Mouse (Mus musculus): ENCODE results near the gene Ryr3. TPM values are rescaled to one million over a fixed set of nuclear protein-coding genes. Genes with fewer than 3 reads are reported as not detected.

Gene Ryr3
- total RNA-seq, 1 experiment = 5.4 TPM

DNA sequence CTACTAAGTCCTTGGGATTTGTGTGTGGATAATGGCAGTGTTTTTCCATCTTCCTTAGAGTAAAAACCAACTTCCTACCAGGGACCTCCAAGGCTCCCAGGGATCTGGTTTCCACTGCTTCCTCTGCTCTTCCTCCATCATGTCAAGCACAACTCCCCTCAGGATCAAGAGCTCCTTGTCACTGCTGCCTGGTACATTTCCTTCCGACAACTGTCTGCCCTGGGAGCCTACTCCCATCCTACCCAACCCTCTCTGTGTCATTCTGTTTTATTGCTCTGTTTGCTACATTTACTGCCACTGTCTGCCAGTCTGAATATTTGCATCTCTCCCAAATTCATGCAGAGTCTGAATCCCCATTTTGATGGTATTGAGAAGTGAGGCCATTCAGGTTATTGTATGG is 97.8 kb downstream of the Ryr3 start:
- H3K9me3 ChIP-seq (ENCODE audit: control insufficient read depth, insufficient read depth, low read depth, low read length) = no peaks in the 10 kb centered on the region
- H3K4me1 ChIP-seq (ENCODE audit: control insufficient read depth in 2 of 2, insufficient read depth in 2 of 2, low read length in 2 of 2, poor library complexity in 1 of 2) = no peaks in the 10 kb centered on the region
- no peak overlapping the region for H3K27ac ChIP-seq (ENCODE audit: insufficient read depth, low read depth, low read length, poor library complexity, severe bottlenecking)
- no peaks in the 10 kb centered on the region for H3K36me3 ChIP-seq (ENCODE audit: control insufficient read depth, insufficient read depth, low read length, poor library complexity, severe bottlenecking)
- in situ Hi-C loops (cut with MboI; ENCODE audit: low sequenced_read_pairs in 2 of 2, unreplicated experiment in 2 of 2) = no loop called here
- no peak for TF ChIP-seq CHD2 (IDR thresholded peaks at IDR 0.05; ENCODE audit: low read depth, low read length)
- TF ChIP-seq HCFC1 (IDR thresholded peaks at IDR 0.05; ENCODE audit: borderline replicate concordance, insufficient read depth, low read length) = no peak
- TF ChIP-seq ZNF384 (IDR thresholded peaks at IDR 0.05; ENCODE audit: low read depth, low read length) = no peak
- TF ChIP-seq ZC3H11A (IDR thresholded peaks at IDR 0.05; ENCODE audit: borderline replicate concordance, low read depth, low read length) = no peak
- TF ChIP-seq MAFK (IDR thresholded peaks at IDR 0.05; ENCODE audit: insufficient read depth, low read depth, low read length) = no peak
- DNase-seq (ENCODE audit: low read depth, low spot score) = no peak
- no peak overlapping the region for H3K9ac ChIP-seq (ENCODE audit: insufficient read depth, low read depth, low read length, poor library complexity, severe bottlenecking)
- H3K4me3 ChIP-seq (ENCODE audit: insufficient read depth in 1 of 2, low read depth in 1 of 2, low read length in 2 of 2, poor library complexity in 1 of 2, severe bottlenecking in 1 of 2) = no peak overlapping the region

DNA sequence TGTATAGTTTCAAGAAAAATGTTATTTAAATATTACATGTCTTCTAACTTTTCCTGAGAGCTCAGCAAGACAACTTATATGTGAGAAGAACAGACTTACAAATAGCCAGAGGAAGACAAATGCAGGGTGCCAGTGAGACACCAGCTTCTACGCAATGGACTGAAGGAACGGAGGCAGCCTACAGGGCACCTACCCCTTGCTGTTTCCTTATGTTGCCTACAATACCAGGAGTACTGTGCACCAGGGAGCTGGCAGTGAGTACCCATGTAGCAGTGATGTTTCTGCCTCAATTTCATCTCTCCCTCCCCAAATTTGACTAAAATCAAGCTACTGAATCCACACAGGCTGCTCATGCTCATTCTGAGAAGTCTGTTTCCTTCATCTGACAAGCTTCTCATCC is 100.1 kb downstream of the Ryr3 start:
- DNase-seq (ENCODE audit: low read depth, low spot score) = no peak
- H3K9ac ChIP-seq (ENCODE audit: insufficient read depth, low read depth, low read length, poor library complexity, severe bottlenecking) = no peak overlapping the region
- no peak overlapping the region for H3K4me3 ChIP-seq (ENCODE audit: insufficient read depth in 1 of 2, low read depth in 1 of 2, low read length in 2 of 2, poor library complexity in 1 of 2, severe bottlenecking in 1 of 2)
- TF ChIP-seq CHD2 (IDR thresholded peaks at IDR 0.05; ENCODE audit: low read depth, low read length) (no peak), ZC3H11A (IDR thresholded peaks at IDR 0.05; ENCODE audit: borderline replicate concordance, low read depth, low read length) (no peak), ZNF384 (IDR thresholded peaks at IDR 0.05; ENCODE audit: low read depth, low read length) (no peak), MAFK (IDR thresholded peaks at IDR 0.05; ENCODE audit: insufficient read depth, low read depth, low read length) (no peak), HCFC1 (IDR thresholded peaks at IDR 0.05; ENCODE audit: borderline replicate concordance, insufficient read depth, low read length) (no peak)
- H3K4me1 ChIP-seq (ENCODE audit: control insufficient read depth in 2 of 2, insufficient read depth in 2 of 2, low read length in 2 of 2, poor library complexity in 1 of 2) = no peaks in the 10 kb centered on the region
- in situ Hi-C loops (cut with MboI; ENCODE audit: low sequenced_read_pairs in 2 of 2, unreplicated experiment in 2 of 2) = no loop called here
- no peak overlapping the region for H3K27ac ChIP-seq (ENCODE audit: insufficient read depth, low read depth, low read length, poor library complexity, severe bottlenecking)
- no peaks in the 10 kb centered on the region for H3K36me3 ChIP-seq (ENCODE audit: control insufficient read depth, insufficient read depth, low read length, poor library complexity, severe bottlenecking)
- H3K9me3 ChIP-seq (ENCODE audit: control insufficient read depth, insufficient read depth, low read depth, low read length) = no peaks in the 10 kb centered on the region

DNA sequence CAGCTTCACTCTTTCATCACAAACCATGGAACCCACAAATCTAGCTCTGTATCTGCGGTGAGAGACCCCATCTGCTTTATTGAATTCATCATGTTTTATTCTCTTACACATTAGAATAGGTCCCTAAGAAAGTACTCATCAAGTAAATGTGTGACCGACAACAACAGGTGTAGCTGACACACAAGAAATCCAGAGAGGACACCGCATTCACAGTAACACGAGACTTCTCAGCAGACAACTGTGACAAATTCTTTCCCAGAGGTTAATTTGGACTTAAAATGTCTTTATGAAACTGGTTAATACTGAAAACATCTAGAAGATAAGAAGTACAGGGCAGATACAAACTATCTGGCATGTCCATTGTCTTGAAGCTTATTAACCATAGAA is 101.0 kb downstream of the Ryr3 start:
- Histone ChIP-seq H3K9me3 (ENCODE audit: control insufficient read depth, insufficient read depth, low read depth, low read length) (no peaks in the 10 kb centered on the region), H3K36me3 (ENCODE audit: control insufficient read depth, insufficient read depth, low read length, poor library complexity, severe bottlenecking) (no peaks in the 10 kb centered on the region; the same call in 1 of the 2 replicates), H3K27ac (ENCODE audit: insufficient read depth, low read depth, low read length, poor library complexity, severe bottlenecking) (no peak overlapping the region), H3K9ac (ENCODE audit: insufficient read depth, low read depth, low read length, poor library complexity, severe bottlenecking) (no peak overlapping the region), H3K4me3 (ENCODE audit: insufficient read depth in 1 of 2, low read depth in 1 of 2, low read length in 2 of 2, poor library complexity in 1 of 2, severe bottlenecking in 1 of 2) (no peak overlapping the region), H3K4me1 (ENCODE audit: control insufficient read depth in 2 of 2, insufficient read depth in 2 of 2, low read length in 2 of 2, poor library complexity in 1 of 2) (no peaks in the 10 kb centered on the region)
- no peak for DNase-seq (ENCODE audit: low read depth, low spot score)
- in situ Hi-C loops (cut with MboI; ENCODE audit: low sequenced_read_pairs in 2 of 2, unreplicated experiment in 2 of 2) = no loop called here
- TF ChIP-seq ZC3H11A (IDR thresholded peaks at IDR 0.05; ENCODE audit: borderline replicate concordance, low read depth, low read length) (no peak), MAFK (IDR thresholded peaks at IDR 0.05; ENCODE audit: insufficient read depth, low read depth, low read length) (no peak), HCFC1 (IDR thresholded peaks at IDR 0.05; ENCODE audit: borderline replicate concordance, insufficient read depth, low read length) (no peak), ZNF384 (IDR thresholded peaks at IDR 0.05; ENCODE audit: low read depth, low read length) (no peak), CHD2 (IDR thresholded peaks at IDR 0.05; ENCODE audit: low read depth, low read length) (no peak)

DNA sequence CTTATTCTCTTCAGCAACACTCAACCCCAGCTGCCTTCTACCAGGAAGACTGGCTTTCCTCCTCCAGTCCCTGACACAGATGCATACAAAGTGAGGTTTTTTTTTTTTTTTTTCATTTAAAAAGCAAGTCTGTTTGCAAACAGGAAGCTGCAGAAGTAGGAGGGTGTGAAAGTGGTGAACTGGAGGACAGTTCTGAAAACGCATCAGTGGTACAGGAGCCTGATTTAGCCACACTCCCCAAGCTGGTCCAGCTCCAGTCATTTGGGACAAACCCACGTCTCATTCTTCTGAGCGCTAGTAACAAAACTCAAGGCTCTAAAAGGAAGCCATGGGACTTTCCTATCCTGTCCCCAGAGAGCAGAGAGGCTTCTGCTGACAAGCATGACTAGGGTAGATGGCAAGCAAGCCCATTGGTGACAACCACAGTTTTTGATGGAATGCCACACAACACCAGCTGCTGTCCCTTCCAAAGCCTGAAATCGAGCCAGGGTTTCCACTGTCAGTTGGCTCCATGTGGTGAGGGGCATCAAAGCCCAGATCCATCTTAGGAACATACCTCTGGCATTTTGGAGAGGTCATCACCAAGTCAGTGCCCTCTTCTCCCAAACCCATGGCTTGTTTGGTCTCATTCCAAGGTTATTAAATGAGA is 101.5 kb downstream of the Ryr3 start:
- Histone ChIP-seq H3K9me3 (ENCODE audit: control insufficient read depth, insufficient read depth, low read depth, low read length) (no peaks in the 10 kb centered on the region), H3K9ac (ENCODE audit: insufficient read depth, low read depth, low read length, poor library complexity, severe bottlenecking) (no peak overlapping the region), H3K4me1 (ENCODE audit: control insufficient read depth in 2 of 2, insufficient read depth in 2 of 2, low read length in 2 of 2, poor library complexity in 1 of 2) (no peaks in the 10 kb centered on the region), H3K36me3 (ENCODE audit: control insufficient read depth, insufficient read depth, low read length, poor library complexity, severe bottlenecking) (no peaks in the 10 kb centered on the region; the same call in 1 of the 2 replicates), H3K27ac (ENCODE audit: insufficient read depth, low read depth, low read length, poor library complexity, severe bottlenecking) (no peak overlapping the region), H3K4me3 (ENCODE audit: insufficient read depth in 1 of 2, low read depth in 1 of 2, low read length in 2 of 2, poor library complexity in 1 of 2, severe bottlenecking in 1 of 2) (no peak overlapping the region)
- in situ Hi-C loops (cut with MboI; ENCODE audit: low sequenced_read_pairs in 2 of 2, unreplicated experiment in 2 of 2) = no loop called here
- TF ChIP-seq ZNF384 (IDR thresholded peaks at IDR 0.05; ENCODE audit: low read depth, low read length) (no peak), CHD2 (IDR thresholded peaks at IDR 0.05; ENCODE audit: low read depth, low read length) (no peak), MAFK (IDR thresholded peaks at IDR 0.05; ENCODE audit: insufficient read depth, low read depth, low read length) (no peak), ZC3H11A (IDR thresholded peaks at IDR 0.05; ENCODE audit: borderline replicate concordance, low read depth, low read length) (no peak), HCFC1 (IDR thresholded peaks at IDR 0.05; ENCODE audit: borderline replicate concordance, insufficient read depth, low read length) (no peak)
- DNase-seq (ENCODE audit: low read depth, low spot score) = no peak
